Mouse (Mus musculus) stomach, postnatal 0 days (tissue): Measurements from ENCODE around the gene Saxo2.

ENCODE experiments used
- CTCF ChIP-seq: IDR thresholded peaks from 2 replicates; pipeline ENCODE4 v1.5.1; 2016; ENCODE audit warnings: antibody characterized with exemption, low read depth, mild to moderate bottlenecking, moderate library complexity
- EP300 ChIP-seq: optimal IDR thresholded peaks from 2 replicates; pipeline ENCODE3; 2016; ENCODE audit warnings: antibody characterized with exemption

DNA sequence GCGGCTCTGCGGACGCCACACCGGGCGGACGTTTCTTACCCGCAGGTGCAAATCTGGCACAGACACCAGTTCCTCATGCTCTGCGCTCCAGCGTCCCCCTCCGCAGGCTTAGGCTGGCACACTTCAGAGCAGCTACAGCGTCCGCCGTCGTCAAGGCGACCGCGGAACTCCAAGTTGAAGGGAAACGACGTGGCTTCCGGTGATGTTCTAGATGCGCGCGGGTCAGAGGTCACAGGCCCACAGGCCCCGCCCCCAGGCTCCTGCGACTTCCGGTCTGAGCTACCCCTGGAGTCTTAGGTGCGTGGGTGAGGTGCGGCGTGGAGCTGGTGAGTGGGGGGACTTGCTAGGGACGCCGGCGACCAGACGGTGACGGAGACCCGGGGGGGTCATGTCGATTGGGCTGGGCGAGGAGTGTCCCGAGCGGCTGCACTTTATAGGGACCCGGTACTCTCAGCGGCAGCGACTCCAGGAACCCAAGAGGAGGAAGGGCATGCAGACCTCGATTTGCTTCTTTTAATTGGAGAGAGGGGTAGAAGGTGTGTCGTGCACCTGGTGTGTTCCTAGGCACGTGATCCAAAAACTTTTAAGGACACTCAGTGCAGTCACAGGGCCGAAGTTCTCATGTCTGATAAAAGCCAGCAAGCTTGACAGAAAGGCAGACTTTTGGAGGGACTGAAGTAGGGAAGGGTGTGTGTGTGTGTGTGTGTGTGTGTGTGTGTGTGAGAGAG is at the start of gene Saxo2, which contains the start of gene Efl1:
- TF ChIP-seq CTCF (peak; percentile 27), EP300 (no peak)
